Mouse (Mus musculus): ENCODE measurements at regions not wholly inside any gene's neighbourhood (a gene's known extent, or its start where the extent isn't known, plus 50 kb on each side); places are given as distances from the start of the nearest gene placed in this dataset.

DNA sequence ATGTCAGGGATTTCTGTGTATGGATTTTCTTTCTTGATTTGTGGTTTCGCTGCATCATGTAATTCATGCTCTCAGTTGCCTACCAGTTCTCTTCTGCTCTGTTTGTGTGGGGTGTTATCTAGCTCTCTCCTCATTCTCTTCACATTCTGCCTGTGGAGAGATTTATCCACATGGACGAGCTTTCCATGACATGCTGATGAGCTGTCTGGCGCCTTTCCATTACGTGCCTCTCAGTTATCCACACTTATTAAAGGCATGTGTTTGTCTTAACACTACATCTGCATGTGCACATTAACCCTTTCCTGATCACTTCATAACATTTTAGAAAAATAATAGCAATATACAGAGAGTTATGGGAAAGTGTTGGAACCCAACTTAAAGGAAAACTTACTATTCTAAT is 106.6 kb upstream of the Negr1 start:
- DNase-seq = no peak

GRCm38 (mm10) chr3:156463299-156463698 is 98.3 kb upstream of the Negr1 start:
- no peak for DNase-seq

DNA sequence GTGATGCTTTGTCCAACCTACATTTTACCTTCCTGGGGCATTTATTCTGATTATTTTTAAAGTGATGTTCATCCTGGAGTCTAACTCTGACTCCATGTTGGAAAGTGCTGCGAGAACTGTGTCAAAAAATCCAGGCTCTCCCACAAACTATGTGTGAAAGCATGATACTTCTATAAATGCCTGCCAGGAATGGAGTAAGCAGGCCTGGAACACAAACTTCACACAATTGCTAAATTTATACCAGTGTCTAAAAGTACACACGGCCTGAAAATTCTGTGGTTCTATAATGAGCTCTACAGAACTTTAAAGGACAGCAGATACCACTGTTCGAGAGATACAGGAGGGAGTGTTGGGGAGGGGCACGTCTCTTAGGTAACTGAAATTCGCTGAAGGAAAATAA is 96.0 kb upstream of the Negr1 start:
- no peak for DNase-seq

- DNase-seq = no peak
Observed at GRCm38 (mm10) chr3:156472665-156473064, 88.9 kb upstream of the Negr1 start.

Data from cerebellum, adult 8-10 months (tissue).